Mouse (Mus musculus): ENCODE data around the gene Cxcr5.

- TF ChIP-seq EP300 (IDR thresholded peaks at IDR 0.05; ENCODE audit: low read depth), result no peak; the same call in 1 of the 2 replicates
- no peak for TF ChIP-seq CTCF (IDR thresholded peaks at IDR 0.05; ENCODE audit: low read depth)
These were observed 83.3 kb downstream of the Cxcr5 start for GRCm38 (mm10) chr9:44478229-44478921.

Measured in heart, postnatal 0 days (tissue).